Mouse (Mus musculus) myocyte (in vitro differentiated cells): Measurements from ENCODE around the gene Polk. TPM values are rescaled to one million over a fixed set of nuclear protein-coding genes. Genes with fewer than 3 reads are reported as not detected.

Source experiments
- H3K27me3 ChIP-seq: one replicate; pipeline ENCODE4 v1.6.1; 2011; ENCODE audit not compliant: control insufficient read depth, insufficient read depth, insufficient read length
- H3K36me3 ChIP-seq: one replicate; pipeline ENCODE4 v1.6.1; 2011; ENCODE audit not compliant: control insufficient read depth, insufficient read depth
- H3K4me2 ChIP-seq: one replicate; pipeline ENCODE4 v1.6.1; 2011; ENCODE audit warnings: low read depth, control low read depth
- H3K4me3 ChIP-seq: one replicate; pipeline ENCODE4 v1.5.1; 2011; ENCODE audit warnings: mild to moderate bottlenecking, control low read depth, moderate library complexity
- H3K79me2 ChIP-seq: one replicate; pipeline ENCODE4 v1.6.1; 2011; ENCODE audit not compliant: control insufficient read depth, insufficient read depth
- H3ac ChIP-seq: one replicate; pipeline ENCODE4 v1.6.1; 2011; ENCODE audit not compliant: control insufficient read depth, insufficient read length
- CEBPB ChIP-seq: IDR thresholded peaks from 2 replicates; pipeline ENCODE4 v1.6.1; 2011; ENCODE audit warnings: mild to moderate bottlenecking, moderate library complexity; ENCODE audit not compliant: poor library complexity, insufficient read depth, severe bottlenecking
- E2F4 ChIP-seq: IDR thresholded peaks from one replicate; pipeline ENCODE4 v1.6.1; 2011; ENCODE audit warnings: mild to moderate bottlenecking, control low read depth, moderate library complexity; ENCODE audit not compliant: insufficient read depth
- MAX ChIP-seq: IDR thresholded peaks from one replicate; pipeline ENCODE4 v1.6.1; 2011; ENCODE audit warnings: low read depth, mild to moderate bottlenecking, control low read depth
- MYOD1 ChIP-seq, 3 experiments: IDR thresholded peaks; one replicate each; pipeline ENCODE4 v1.6.1; 2011; ENCODE audit warnings: control low read depth in 2 of 3, low read depth in 2 of 3, mild to moderate bottlenecking in 2 of 3, moderate library complexity in 1 of 3; ENCODE audit not compliant: insufficient read length in 2 of 3, control insufficient read depth in 1 of 3
- MYOG ChIP-seq, 3 experiments: IDR thresholded peaks; one replicate each; pipeline ENCODE4 v1.6.1; 2011; ENCODE audit warnings: control low read depth in 2 of 3, low read depth in 2 of 3, mild to moderate bottlenecking in 2 of 3; ENCODE audit not compliant: insufficient read length in 2 of 3, control insufficient read depth in 1 of 3, insufficient read depth in 1 of 3
- POLR2A ChIP-seq: IDR thresholded peaks from one replicate; pipeline ENCODE4 v1.6.1; 2011; ENCODE audit warnings: low read depth, mild to moderate bottlenecking, control low read depth, moderate library complexity; ENCODE audit not compliant: insufficient read length
- POLR2AphosphoS2 ChIP-seq: IDR thresholded peaks from one replicate; pipeline ENCODE4 v1.6.1; 2011; ENCODE audit warnings: low read depth, control low read depth; ENCODE audit not compliant: insufficient read length
- REST ChIP-seq: IDR thresholded peaks from one replicate; pipeline ENCODE4 v1.6.1; 2011; ENCODE audit warnings: mild to moderate bottlenecking, control low read depth, moderate library complexity; ENCODE audit not compliant: insufficient read depth, insufficient read length
- SRF ChIP-seq: IDR thresholded peaks from one replicate; pipeline ENCODE4 v1.6.1; 2011; ENCODE audit warnings: low read depth; ENCODE audit not compliant: control insufficient read depth, insufficient read length
- TCF12 ChIP-seq: IDR thresholded peaks from one replicate; pipeline ENCODE4 v1.6.1; 2011; ENCODE audit warnings: mild to moderate bottlenecking, control low read depth; ENCODE audit not compliant: poor library complexity, insufficient read depth, severe bottlenecking
- TCF3 ChIP-seq: IDR thresholded peaks from one replicate; pipeline ENCODE4 v1.6.1; 2011; ENCODE audit warnings: low read depth, control low read depth; ENCODE audit not compliant: insufficient read length
- USF1 ChIP-seq: IDR thresholded peaks from one replicate; pipeline ENCODE4 v1.6.1; 2011; ENCODE audit warnings: low read depth, mild to moderate bottlenecking, control low read depth, moderate library complexity
- polyA plus RNA-seq: library from polyadenylated mRNA; unstranded; fragments of >200 nt; fragmentation: generic; extraction: Trizol; gene quantifications from one replicate; pipeline ENCODE4 v1.2.1, GENCODE M21; 2012; ENCODE audit warnings: missing spikeins

Gene Polk
- polyA plus RNA-seq, 1 experiment: 2.9 TPM

DNA sequence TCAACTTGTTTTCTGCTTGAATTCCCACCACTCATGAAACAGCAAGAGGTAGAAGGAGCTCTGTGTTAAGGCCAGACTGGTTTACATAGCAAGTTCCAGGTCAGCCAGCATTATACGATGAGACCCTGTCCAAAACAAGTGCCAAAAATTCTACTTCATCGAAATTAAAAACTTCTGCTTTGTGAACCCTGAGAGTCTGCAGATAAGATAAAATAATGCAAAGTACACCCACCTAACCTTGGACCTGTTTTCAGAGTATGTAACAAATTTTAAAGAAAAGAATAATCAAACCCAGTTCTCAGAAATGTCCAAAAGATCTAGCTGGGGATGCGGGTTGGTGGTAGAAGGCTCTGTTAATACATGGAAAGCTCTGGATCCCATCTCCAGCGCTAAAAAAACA is 83.8 kb downstream of the Polk start:
- Histone ChIP-seq H3K36me3 (no peaks in the 10 kb centered on the region), H3K4me3 (no peak overlapping the region), H3K27me3 (no peaks in the 10 kb centered on the region), H3ac (no peak overlapping the region), H3K4me2 (no peak overlapping the region), H3K79me2 (no peaks in the 10 kb centered on the region)
- TF ChIP-seq MAX (no peak), POLR2AphosphoS2 (no peak), E2F4 (no peak), TCF3 (no peak), TCF12 (no peak)

DNA sequence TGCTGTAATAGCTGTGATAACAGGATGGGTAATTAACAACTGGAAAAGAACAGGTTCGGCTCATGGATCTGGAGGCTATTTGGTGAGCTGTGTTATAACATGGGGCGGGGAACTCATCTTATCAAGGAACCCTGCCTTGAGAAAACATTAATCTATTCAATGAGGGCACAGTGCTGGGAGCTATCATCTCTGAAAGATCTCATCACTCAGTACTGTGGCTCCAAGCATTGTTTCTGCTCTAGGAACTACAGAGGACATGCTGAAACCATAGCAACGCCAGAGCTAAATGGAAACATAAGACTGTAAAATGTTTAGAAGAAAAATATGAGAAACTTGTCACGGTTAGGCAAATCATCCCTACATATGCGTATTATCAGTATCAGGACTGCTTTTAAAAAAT is 84.4 kb downstream of the Polk start:
- Histone ChIP-seq H3ac (no peak overlapping the region), H3K36me3 (no peaks in the 10 kb centered on the region), H3K4me3 (no peak overlapping the region), H3K27me3 (no peaks in the 10 kb centered on the region), H3K79me2 (no peaks in the 10 kb centered on the region), H3K4me2 (no peak overlapping the region)
- TF ChIP-seq TCF12: no peak
- no peak for TF ChIP-seq USF1
- no peak for TF ChIP-seq MYOD1 (IDR thresholded peaks at IDR 0.05; ENCODE audit: control insufficient read depth in 1 of 3, insufficient read length in 2 of 3, low read depth in 2 of 3)
- no peak for TF ChIP-seq CEBPB
- no peak for TF ChIP-seq REST
- TF ChIP-seq MYOG (IDR thresholded peaks at IDR 0.05; ENCODE audit: control insufficient read depth in 1 of 3, insufficient read depth in 1 of 3, insufficient read length in 2 of 3, low read depth in 2 of 3): no peak
- TF ChIP-seq SRF: no peak
- no peak for TF ChIP-seq POLR2A
- TF ChIP-seq E2F4: no peak
- no peak for TF ChIP-seq MAX
- TF ChIP-seq TCF3: no peak

DNA sequence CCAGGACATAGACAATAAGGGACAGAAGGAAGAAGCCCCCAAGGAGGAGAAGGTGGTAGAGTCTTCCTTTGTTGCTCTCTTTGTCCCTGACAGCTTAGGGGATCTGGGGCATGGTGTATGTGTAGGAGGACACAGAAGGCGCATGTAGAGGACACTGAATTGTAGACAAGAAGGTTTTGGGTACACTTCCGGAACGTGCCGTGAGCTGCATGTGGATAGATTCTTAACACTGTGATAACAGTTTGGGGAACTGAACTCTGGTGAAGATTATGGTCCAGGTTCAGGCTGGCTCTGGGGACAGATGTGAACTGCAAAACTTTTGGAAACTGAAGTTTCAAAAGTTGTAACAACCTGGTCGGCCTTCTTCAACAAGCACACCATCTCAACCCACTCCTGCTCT is 84.8 kb downstream of the Polk start:
- Histone ChIP-seq H3K4me3 (no peak overlapping the region), H3K27me3 (no peaks in the 10 kb centered on the region), H3K4me2 (no peak overlapping the region), H3K36me3 (no peaks in the 10 kb centered on the region), H3ac (no peak overlapping the region), H3K79me2 (no peaks in the 10 kb centered on the region)
- TF ChIP-seq TCF3 (no peak), POLR2A (no peak), TCF12 (no peak), E2F4 (no peak), POLR2AphosphoS2 (no peak), USF1 (no peak), MYOD1 (IDR thresholded peaks at IDR 0.05; ENCODE audit: control insufficient read depth in 1 of 3, insufficient read length in 2 of 3, low read depth in 2 of 3) (no peak), REST (no peak), MAX (no peak), CEBPB (no peak), SRF (no peak), MYOG (IDR thresholded peaks at IDR 0.05; ENCODE audit: control insufficient read depth in 1 of 3, insufficient read depth in 1 of 3, insufficient read length in 2 of 3, low read depth in 2 of 3) (no peak)

DNA sequence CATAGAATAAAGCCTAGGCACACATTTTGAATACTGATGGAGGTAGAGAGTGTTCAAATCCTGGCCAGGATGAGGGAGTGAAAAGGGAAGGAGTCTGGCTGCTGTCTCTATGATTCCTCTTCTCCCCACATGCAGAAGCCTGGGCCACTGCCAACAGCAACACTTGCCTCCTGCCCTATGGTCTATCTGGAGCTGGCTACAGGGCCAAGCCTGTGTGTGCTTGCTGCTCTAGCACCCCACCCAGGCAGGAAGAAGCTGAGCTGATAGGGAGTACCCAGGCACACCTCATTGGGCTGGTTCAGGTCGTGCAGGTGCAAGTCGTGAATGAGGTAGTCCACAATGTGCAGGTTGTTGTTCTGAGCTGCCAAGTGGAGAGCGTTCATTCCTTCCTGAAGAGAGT is 88.1 kb downstream of the Polk start:
- TF ChIP-seq CEBPB (no peak), TCF12 (no peak), REST (no peak), SRF (no peak), POLR2A (no peak), E2F4 (no peak), POLR2AphosphoS2 (no peak), USF1 (no peak), MAX (no peak), MYOD1 (IDR thresholded peaks at IDR 0.05; ENCODE audit: control insufficient read depth in 1 of 3, insufficient read length in 2 of 3, low read depth in 2 of 3) (no peak), TCF3 (no peak), MYOG (IDR thresholded peaks at IDR 0.05; ENCODE audit: control insufficient read depth in 1 of 3, insufficient read depth in 1 of 3, insufficient read length in 2 of 3, low read depth in 2 of 3) (no peak)
- Histone ChIP-seq H3K27me3 (no peaks in the 10 kb centered on the region), H3K79me2 (no peaks in the 10 kb centered on the region), H3K4me3 (no peak overlapping the region), H3K4me2 (no peak overlapping the region), H3ac (no peak overlapping the region), H3K36me3 (no peaks in the 10 kb centered on the region)

DNA sequence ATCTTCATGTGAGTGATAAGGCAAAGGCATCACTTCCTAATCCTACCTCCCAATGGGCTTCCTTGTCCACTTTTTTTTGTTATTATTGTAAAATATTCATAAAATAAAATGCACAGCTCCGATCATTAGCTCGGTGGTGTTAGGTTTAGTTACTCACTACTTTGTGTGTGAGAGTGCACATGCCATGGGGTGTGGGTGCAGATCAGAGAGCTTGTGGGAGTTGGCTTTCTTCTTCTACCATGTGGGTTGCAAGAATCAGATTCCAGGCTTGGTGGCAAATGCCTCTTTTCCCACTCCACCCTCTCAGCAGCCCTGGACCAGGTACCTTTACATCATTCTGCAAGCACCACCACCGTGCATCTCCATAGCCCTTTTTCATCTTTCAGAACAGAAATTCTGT is 89.8 kb downstream of the Polk start:
- H3K4me2 ChIP-seq: no peak overlapping the region
- no peak overlapping the region for H3K4me3 ChIP-seq
- TF ChIP-seq REST: no peak
- TF ChIP-seq SRF: no peak
- TF ChIP-seq MYOD1 (IDR thresholded peaks at IDR 0.05; ENCODE audit: control insufficient read depth in 1 of 3, insufficient read length in 2 of 3, low read depth in 2 of 3): no peak
- TF ChIP-seq CEBPB: no peak
- TF ChIP-seq MAX: no peak
- TF ChIP-seq MYOG (IDR thresholded peaks at IDR 0.05; ENCODE audit: control insufficient read depth in 1 of 3, insufficient read depth in 1 of 3, insufficient read length in 2 of 3, low read depth in 2 of 3): no peak
- TF ChIP-seq TCF3: no peak
- TF ChIP-seq POLR2A: no peak
- TF ChIP-seq USF1: no peak
- H3K36me3 ChIP-seq: no peaks in the 10 kb centered on the region
- no peak overlapping the region for H3ac ChIP-seq
- H3K27me3 ChIP-seq: no peaks in the 10 kb centered on the region
- H3K79me2 ChIP-seq: no peaks in the 10 kb centered on the region
